Mouse (Mus musculus) hindbrain, postnatal 0 days (tissue): ENCODE measurements around the gene Grm8. TPM values are rescaled to one million over a fixed set of nuclear protein-coding genes. Genes with fewer than 3 reads are reported as not detected.

Source experiments
- ATAC-seq: fragments of 200-750 bp; cut with Nextera tagmentation; 2 replicates; pipeline ENCODE4 v1.8.0; 2017; ENCODE audit warnings: mild to moderate bottlenecking, moderate TSS enrichment, moderate library complexity
- DNase-seq: peaks from one replicate; pipeline ENCODE4 v3.0.0-alpha.2; 2015; ENCODE audit warnings: low spot score
- H3K27ac ChIP-seq: fragments of 300-500 bp; sonication (generic); 2 replicates; pipeline ENCODE4 v1.5.1; 2014; ENCODE audit warnings: mild to moderate bottlenecking
- H3K27me3 ChIP-seq: fragments of 300-500 bp; sonication (generic); 2 replicates; pipeline ENCODE4 v1.6.1; 2014; ENCODE audit warnings: low read length, mixed read lengths; ENCODE audit not compliant: insufficient read depth
- H3K36me3 ChIP-seq: fragments of 300-500 bp; sonication (generic); 2 replicates; pipeline ENCODE4 v1.6.1; 2014; ENCODE audit warnings: low read length, mixed read lengths; ENCODE audit not compliant: insufficient read depth
- H3K4me1 ChIP-seq: fragments of 300-500 bp; sonication (generic); 2 replicates; pipeline ENCODE4 v1.6.1; 2014; ENCODE audit warnings: antibody characterized with exemption, low read length, mixed read lengths; ENCODE audit not compliant: insufficient read depth
- H3K4me2 ChIP-seq: fragments of 300-500 bp; sonication (generic); 2 replicates; pipeline ENCODE4 v1.6.1; 2014; ENCODE audit warnings: low read depth, mild to moderate bottlenecking, low read length, moderate library complexity, mixed read lengths
- H3K4me3 ChIP-seq: fragments of 300-500 bp; sonication (generic); 2 replicates; pipeline ENCODE4 v1.5.1; 2014; ENCODE audit warnings: low read length
- H3K9ac ChIP-seq: fragments of 300-500 bp; sonication (generic); replicated peaks from 2 replicates; pipeline ENCODE4 v1.6.1; 2014; ENCODE audit warnings: mild to moderate bottlenecking, low read length, moderate library complexity, mixed read lengths
- H3K9me3 ChIP-seq: fragments of 300-500 bp; sonication (generic); 2 replicates; pipeline ENCODE4 v1.6.1; 2016; ENCODE audit warnings: low read length, mixed read lengths
- CTCF ChIP-seq: IDR thresholded peaks from 2 replicates; pipeline ENCODE4 v1.5.1; 2016; ENCODE audit warnings: antibody characterized with exemption, control low read depth, low read depth
- WGBS: fragments of 180-500 bp; shearing (Covaris S2); extraction: QIAGEN DNeasy Blood & Tissue Kit; methylation state at CpG from one replicate; pipeline ENCODE4 v1.1.7; 2014; 5-methylcytosine and 5-hydroxymethylcytosine counted together
- polyA plus RNA-seq: library from polyadenylated mRNA; unstranded; fragments of >200 nt; fragmentation: Nextera tagmentation; extraction: Ambion mirVana; gene quantifications from 2 replicates; pipeline ENCODE4 v1.2.1, GENCODE M21; 2015
- total RNA-seq: library from RNA; depleted of rRNA; stranded (reverse); fragments of >200 nt; gene quantifications from 2 replicates; pipeline ENCODE4 v1.2.3, GENCODE M21; 2014

Gene Grm8
- total and polyA plus RNA-seq, 2 experiments from 2014 or later: 11.3 to 14.0 TPM

DNA sequence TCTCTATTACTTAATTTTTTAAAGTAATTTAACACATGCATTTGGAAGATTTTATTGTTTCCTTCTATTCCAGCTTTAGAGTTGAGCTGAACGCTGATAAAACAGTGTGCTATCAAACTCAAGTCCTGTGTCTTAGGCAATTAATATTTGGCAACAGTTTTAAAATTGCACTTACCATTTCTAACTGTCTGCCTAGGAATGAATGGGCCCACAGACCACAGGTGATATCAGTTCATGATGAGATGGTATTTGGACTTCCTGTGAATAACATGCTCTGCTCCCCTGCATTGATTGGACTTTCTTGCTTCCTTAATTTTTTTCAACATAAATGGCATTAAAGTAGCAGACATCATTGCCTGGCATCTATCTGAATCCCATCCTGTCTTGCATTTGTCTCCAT, 232.8 kb downstream of the Grm8 start:
- H3K27ac ChIP-seq: no peak overlapping the region
- no peak overlapping the region for H3K4me2 ChIP-seq
- no peak overlapping the region for H3K4me3 ChIP-seq
- ATAC-seq: no peak
- no peaks in the 10 kb centered on the region for H3K9me3 ChIP-seq
- no peaks in the 10 kb centered on the region for H3K27me3 ChIP-seq
- H3K36me3 ChIP-seq: no peaks in the 10 kb centered on the region
- H3K9ac ChIP-seq: no peak overlapping the region
- WGBS: 98% methylated on average over 1 of the region's 1 CpGs
- DNase-seq: no peak
- no peaks in the 10 kb centered on the region for H3K4me1 ChIP-seq
- TF ChIP-seq CTCF: no peak

DNA sequence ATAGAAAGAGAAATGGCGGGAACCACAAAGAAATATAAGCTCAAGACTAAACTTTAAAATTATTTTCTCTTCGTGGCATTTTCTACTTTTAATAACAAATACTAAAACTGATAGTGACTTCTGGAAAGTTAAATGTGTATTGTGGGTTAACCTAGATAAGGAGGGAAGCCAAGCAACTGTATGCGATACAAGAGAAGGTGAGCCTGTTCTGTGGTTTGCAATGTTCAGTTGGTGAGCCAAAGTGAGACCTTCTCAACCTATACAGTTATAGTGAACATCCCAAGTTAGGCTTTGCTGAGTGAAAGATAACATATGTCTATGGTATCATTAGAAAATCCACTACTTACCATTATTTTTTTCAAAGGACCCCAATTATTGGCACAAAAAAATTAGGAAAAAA, 233.6 kb downstream of the Grm8 start:
- TF ChIP-seq CTCF: no peak
- no peaks in the 10 kb centered on the region for H3K27me3 ChIP-seq
- no peak for DNase-seq
- H3K36me3 ChIP-seq: no peaks in the 10 kb centered on the region
- no peak overlapping the region for H3K4me2 ChIP-seq
- H3K9me3 ChIP-seq: no peaks in the 10 kb centered on the region
- no peaks in the 10 kb centered on the region for H3K4me1 ChIP-seq
- 89% methylated on average over 3 of the region's 3 CpGs for WGBS
- no peak overlapping the region for H3K9ac ChIP-seq
- no peak overlapping the region for H3K4me3 ChIP-seq
- no peak for ATAC-seq
- H3K27ac ChIP-seq: no peak overlapping the region

DNA sequence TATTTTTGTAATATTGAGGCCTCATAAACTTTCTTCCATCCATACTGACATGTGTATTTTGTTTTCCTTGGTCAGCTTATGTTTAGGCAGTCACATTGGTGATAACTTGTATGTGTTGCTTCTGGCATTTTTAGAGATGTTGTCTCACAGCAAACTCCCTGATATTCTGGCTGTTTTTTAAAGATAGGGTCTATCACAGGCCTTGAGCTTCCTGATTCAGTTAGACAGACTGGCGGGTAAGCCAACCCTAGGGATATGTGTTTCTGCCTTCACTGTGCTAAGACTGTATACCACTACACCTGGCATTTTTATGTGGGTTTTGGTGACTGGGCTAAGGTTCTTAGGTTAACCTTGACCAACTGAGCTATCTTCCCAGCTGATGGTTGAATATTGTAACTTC, 239.8 kb downstream of the Grm8 start:
- Histone ChIP-seq H3K36me3 (no peaks in the 10 kb centered on the region), H3K9me3 (no peaks in the 10 kb centered on the region), H3K27ac (no peak overlapping the region), H3K9ac (no peak overlapping the region), H3K4me3 (no peak overlapping the region), H3K4me2 (no peak overlapping the region), H3K4me1 (no peaks in the 10 kb centered on the region), H3K27me3 (no peaks in the 10 kb centered on the region)
- DNase-seq (no peak), ATAC-seq (no peak)
- 92% methylated on average over 1 of the region's 1 CpGs for WGBS
- TF ChIP-seq CTCF: no peak

DNA sequence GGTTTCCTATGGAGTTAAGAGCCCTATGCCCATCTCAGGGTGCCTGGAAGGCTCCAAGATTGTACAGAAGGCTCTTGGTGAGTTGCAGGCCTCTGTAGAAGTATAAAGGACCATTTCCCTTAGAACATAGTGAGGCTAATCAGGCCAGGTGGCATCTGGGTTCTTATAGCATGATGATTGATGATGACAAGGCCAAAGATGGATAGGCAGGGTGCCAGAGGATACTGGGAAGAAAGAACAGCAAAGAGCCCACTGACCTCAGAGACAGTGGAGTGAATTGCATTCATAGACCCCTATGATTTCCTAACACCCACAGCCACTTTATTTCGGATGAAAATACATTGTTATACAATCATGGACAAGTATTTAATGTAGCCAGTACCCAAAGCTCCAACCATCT, 242.1 kb downstream of the Grm8 start:
- DNase-seq (no peak), ATAC-seq (no peak)
- WGBS: 55% methylated on average over 1 of the region's 1 CpGs
- no peaks in the 10 kb centered on the region for H3K27me3 ChIP-seq
- no peaks in the 10 kb centered on the region for H3K36me3 ChIP-seq
- H3K4me2 ChIP-seq: no peak overlapping the region
- H3K9me3 ChIP-seq: no peaks in the 10 kb centered on the region
- no peak for TF ChIP-seq CTCF
- H3K27ac ChIP-seq: no peak overlapping the region
- H3K4me3 ChIP-seq: no peak overlapping the region
- H3K9ac ChIP-seq: no peak overlapping the region
- no peaks in the 10 kb centered on the region for H3K4me1 ChIP-seq

DNA sequence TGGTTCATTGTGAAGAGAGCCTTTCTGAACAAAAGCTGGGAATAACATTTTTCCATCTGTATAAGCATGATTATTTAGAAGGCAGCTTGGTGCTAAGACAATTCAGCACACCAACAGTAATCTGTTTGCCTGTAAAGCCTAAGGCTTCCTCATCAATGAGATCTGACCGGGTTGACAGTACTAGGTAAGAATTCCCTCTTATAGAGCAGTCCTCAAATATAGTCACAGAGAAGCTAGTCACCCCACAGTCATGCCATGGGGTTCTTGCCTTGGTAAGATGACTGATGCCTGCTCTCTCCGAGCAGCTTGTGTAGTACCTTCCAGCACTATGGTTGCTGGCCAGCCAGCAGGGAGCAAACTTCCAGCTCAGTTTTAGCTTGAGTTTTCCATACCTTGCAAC, 246.6 kb downstream of the Grm8 start:
- H3K4me2 ChIP-seq: no peak overlapping the region
- no peak overlapping the region for H3K27ac ChIP-seq
- no peaks in the 10 kb centered on the region for H3K4me1 ChIP-seq
- WGBS: 83% methylated on average over 2 of the region's 2 CpGs
- H3K9ac ChIP-seq: no peak overlapping the region
- DNase-seq (no peak), ATAC-seq (no peak)
- no peaks in the 10 kb centered on the region for H3K36me3 ChIP-seq
- H3K9me3 ChIP-seq: no peaks in the 10 kb centered on the region
- H3K4me3 ChIP-seq: no peak overlapping the region
- H3K27me3 ChIP-seq: no peaks in the 10 kb centered on the region
- TF ChIP-seq CTCF: no peak

DNA sequence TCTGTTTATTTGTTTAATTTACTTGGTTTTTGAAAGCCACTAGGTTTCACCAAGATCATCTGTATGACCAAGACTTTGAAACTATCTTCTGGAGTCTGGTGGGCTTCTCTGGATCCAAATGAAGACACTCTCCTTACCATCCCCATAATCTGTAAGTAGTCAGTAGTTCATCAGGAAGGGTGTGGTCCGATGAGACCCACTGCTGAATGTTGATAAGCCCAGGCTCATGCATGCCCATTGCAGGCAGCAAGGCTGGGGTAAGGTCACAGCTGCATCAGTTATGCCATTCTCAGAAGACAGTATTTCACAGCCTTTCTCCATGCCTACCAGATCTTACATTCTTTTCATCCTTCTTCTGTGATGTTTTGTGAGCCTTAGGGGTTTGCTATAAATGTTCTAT, 247.1 kb downstream of the Grm8 start:
- WGBS: 96% methylated on average over 1 of the region's 1 CpGs
- H3K27me3 ChIP-seq: no peaks in the 10 kb centered on the region
- H3K4me1 ChIP-seq: no peaks in the 10 kb centered on the region
- no peak overlapping the region for H3K4me3 ChIP-seq
- no peak overlapping the region for H3K4me2 ChIP-seq
- H3K9ac ChIP-seq: no peak overlapping the region
- DNase-seq: no peak
- ATAC-seq: no peak
- H3K9me3 ChIP-seq: no peaks in the 10 kb centered on the region
- no peak overlapping the region for H3K27ac ChIP-seq
- no peaks in the 10 kb centered on the region for H3K36me3 ChIP-seq
- no peak for TF ChIP-seq CTCF

DNA sequence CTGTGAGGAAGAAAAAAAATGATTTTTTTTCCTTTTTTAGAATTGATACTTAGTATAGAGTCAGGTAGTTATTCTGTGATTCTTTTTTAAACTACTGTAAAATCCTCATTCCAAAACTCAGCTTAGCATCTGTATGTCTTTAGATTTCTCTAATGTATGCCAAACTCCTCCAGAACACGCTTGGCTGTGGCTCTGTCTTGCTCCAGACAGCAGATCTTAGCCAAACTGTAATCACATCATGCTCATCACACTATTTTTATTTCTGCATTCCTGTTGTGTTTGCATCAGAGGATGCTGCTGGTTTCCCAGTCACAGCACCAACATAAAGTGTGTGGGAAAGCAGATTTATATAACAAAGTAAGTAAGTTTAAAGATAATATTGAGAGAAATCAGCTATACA, 249.2 kb downstream of the Grm8 start:
- Histone ChIP-seq H3K27ac (no peak overlapping the region), H3K9me3 (no peaks in the 10 kb centered on the region), H3K4me2 (no peak overlapping the region), H3K4me1 (no peaks in the 10 kb centered on the region), H3K9ac (no peak overlapping the region), H3K36me3 (no peaks in the 10 kb centered on the region), H3K27me3 (no peaks in the 10 kb centered on the region), H3K4me3 (no peak overlapping the region)
- ATAC-seq (no peak), DNase-seq (no peak)
- TF ChIP-seq CTCF: no peak
- 70% methylated on average over 1 of the region's 1 CpGs for WGBS
